Mouse (Mus musculus) MEL (cell line): ENCODE data around the gene Echs1.

Source experiments
- CTCF ChIP-seq, 3 experiments: IDR thresholded peaks in 2 of 3; conservative IDR thresholded peaks in 1 of 3; 2 replicates each; pipeline ENCODE4 v1.5.1; 2011 to 2012; ENCODE audit warnings: low read length in 3 of 3, low read depth in 2 of 3, mild to moderate bottlenecking in 2 of 3, improper control_type of control experiment in 1 of 3, inconsistent platforms in 1 of 3, mixed read lengths in 1 of 3, moderate library complexity in 1 of 3; ENCODE audit not compliant: control insufficient read depth in 1 of 3, insufficient read depth in 1 of 3, poor library complexity in 1 of 3, severe bottlenecking in 1 of 3
- POLR2A ChIP-seq, 2 experiments: IDR thresholded peaks; 2 replicates each; pipeline ENCODE4 v1.6.1; 2011 to 2012; ENCODE audit warnings: low read length in 2 of 2, mild to moderate bottlenecking in 2 of 2, control low read depth in 1 of 2, improper control_type of control experiment in 1 of 2, low read depth in 1 of 2, moderate library complexity in 1 of 2; ENCODE audit not compliant: control insufficient read depth in 1 of 2, insufficient read depth in 1 of 2, poor library complexity in 1 of 2
- SIN3A ChIP-seq: IDR thresholded peaks from 2 replicates; pipeline ENCODE4 v1.6.1; 2012; ENCODE audit warnings: low read length, improper control_type of control experiment, inconsistent platforms
- USF1 ChIP-seq: IDR thresholded peaks from 2 replicates; pipeline ENCODE4 v1.6.1; 2014; ENCODE audit warnings: low read depth, mild to moderate bottlenecking, inconsistent platforms, low read length, improper control_type of control experiment, moderate library complexity

DNA sequence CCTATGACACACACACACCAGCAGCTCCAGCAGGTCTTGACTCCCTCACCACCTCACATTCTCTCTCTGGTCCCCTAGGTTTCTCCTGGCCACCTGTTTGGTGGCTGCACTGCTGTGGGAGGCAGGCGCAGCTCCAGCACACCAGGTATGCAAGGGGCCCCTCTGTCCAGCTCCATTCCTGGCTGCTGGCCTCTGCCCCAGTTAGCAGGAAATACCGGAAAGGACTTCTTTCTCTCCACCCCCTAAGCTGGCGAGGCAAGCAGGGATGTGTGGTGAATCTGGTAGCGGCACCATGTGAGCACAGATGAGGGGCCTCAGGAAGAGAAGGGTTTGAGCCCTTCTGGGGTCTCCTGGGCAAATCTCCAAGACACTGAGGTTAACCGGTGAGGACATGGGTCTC is 21.3 kb downstream of the Echs1 start:
- TF ChIP-seq USF1, result no peak
- no peak for TF ChIP-seq CTCF (IDR thresholded peaks at IDR 0.05 in 2 of 3, conservative IDR thresholded peaks at IDR 0.05 in 1 of 3; ENCODE audit: control insufficient read depth in 1 of 3, insufficient read depth in 1 of 3, low read depth in 2 of 3, low read length in 3 of 3, poor library complexity in 1 of 3, severe bottlenecking in 1 of 3)
- TF ChIP-seq POLR2A (IDR thresholded peaks at IDR 0.05; ENCODE audit: control insufficient read depth in 1 of 2, insufficient read depth in 1 of 2, low read depth in 1 of 2, low read length in 2 of 2, poor library complexity in 1 of 2), result no peak
- no peak for TF ChIP-seq SIN3A
